Mouse (Mus musculus) v-Abl transformed pro-B cells (cell line): ENCODE data around the gene Nme7.

Experiments used
- in situ Hi-C, 2 experiments: fragments of 400-800 bp; cut with MboI; formaldehyde crosslinking; loops; one replicate each; pipeline ENCODE4 v1.15.1; 2025; ENCODE audit not compliant: unreplicated experiment in 2 of 2

Nme7 gene

DNA sequence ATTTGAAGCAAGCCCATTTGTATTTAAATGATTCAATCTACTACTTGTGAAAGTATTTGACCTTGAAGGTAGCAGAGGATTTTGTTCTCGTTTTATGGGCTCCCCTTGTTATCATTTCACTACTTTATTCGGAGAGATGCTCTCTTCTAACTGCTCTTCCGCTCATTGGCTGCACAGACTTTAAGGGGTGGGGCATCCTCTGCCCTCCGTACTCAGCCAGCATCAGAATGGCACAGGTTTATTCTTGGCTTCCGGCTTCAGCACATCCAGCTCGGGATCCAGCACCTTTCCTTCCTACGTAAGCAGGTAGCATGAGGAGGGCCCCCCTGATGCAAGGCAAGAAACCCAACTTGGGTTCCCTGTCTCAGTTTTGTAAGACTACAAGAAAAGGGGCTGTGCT, 69.1 kb downstream of the Nme7 start:
- in situ Hi-C loops = loop anchor here in 1 of 2 experiments (25.0 kb wide), 1 partner anchor 189 kb away; no protein-coding TSS in a partner anchor

DNA sequence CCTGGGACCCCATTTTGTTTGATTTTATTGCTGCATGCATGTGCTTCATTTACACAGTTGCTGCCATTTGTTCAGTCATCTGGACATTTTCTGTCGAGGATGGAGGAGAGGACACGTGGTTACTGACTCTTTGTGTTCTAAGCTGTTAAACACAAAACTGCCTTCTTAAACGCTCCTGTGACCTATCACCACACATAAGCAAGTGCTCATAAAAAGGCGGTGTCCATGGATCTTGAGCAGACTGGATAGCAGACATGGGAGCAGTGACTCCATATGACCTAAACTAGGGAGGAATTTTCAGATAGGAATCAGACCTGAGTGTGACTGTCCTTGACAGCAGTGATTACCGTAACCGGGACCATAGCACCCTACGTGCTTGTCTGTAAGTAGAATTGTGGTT, 70.1 kb downstream of the Nme7 start:
- in situ Hi-C loops = loop anchor here in 1 of 2 experiments (25.0 kb wide), 1 partner anchor 188 kb away; no protein-coding TSS in a partner anchor

DNA sequence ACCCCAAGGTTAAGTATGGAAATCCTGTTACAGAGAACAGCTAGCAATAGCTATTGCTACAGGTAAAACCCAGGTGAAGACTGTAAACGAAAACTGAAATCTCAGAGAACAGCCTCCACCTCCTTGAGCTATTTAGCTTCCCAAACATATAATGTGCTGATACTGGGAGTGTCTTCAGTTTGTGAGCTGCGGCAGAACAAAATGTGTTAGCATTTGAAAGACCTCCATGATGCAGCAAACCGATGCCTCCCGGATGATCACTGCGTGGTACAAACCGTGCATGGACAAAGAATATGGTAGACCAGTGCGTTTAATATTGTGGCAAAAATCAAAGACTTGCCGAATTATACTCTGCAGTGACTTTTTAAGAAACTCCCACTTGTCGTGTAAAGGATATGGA, 71.7 kb downstream of the Nme7 start:
- in situ Hi-C loops = no loop called here

DNA sequence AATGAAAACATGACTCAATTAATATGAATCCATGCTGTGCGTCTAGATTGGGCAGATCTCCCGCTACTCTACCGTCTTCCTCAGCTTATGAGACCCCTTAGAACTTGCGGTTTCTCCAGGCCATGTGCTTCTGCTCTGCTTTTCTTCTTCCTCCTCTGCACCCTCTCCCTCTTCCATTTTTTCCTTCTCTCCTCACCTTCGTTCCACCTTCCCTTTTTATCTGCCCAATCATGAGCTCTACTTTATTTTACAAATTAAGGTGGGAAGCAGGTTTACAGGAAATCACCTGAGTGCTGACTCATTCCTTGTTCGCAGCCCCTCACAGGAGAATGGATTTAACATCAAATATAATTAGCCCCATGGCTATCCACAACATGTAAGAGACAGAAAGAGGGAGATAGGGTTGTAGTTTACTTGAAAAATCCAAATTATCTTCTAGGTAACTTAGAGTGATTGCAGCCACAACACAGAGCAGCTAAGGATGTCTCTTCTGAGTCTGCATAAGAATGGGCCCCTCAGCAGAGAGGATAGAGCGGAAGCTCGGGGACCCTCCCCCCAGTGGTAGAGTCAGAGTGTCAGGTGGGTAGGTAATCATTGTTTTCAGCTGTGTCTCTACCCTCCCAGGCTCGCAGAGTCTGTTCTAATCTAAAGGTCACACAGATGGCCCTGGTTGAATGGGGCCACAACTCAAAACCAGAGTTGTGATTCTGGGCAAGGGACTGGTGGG, 73.0 kb downstream of the Nme7 start:
- in situ Hi-C loops = no loop called here

DNA sequence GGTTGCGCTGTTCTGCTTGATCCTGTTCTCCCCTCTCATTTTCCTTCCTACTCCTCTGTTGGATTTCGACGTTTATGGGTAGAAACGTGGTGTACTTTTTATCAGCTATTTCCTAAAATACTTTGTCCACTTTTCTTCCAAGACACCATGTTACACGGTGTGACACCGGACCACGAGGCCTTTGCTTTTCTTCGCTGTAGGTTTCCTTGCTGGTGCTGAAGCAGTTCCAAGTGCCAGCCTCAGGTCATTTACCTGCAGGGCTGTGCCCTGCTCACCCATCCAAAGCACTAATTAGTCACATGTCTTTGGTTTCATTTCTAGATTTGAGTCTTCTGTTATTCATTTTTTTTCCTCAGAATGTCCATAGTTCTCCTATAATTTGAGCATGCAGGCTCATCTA, 79.7 kb downstream of the Nme7 start:
- in situ Hi-C loops = no loop called here

DNA sequence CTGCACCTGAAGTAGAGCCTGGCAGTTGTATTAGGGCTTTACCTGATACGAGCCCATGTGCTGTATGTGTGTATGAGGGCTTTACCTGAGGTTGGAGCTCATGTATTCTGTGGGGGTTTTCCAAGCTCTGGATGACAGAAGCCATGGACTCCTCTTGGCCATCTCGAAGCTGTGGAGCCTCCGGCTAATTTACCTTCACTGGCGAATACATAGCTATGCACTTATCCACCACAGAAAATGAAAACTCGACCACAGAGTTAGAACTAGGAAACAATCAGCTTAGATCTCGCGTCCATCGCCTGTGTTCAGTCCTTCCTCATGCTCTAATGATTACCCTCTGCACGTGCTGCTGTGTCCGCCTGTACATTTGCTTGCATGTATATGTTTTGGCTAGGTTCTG, 80.4 kb downstream of the Nme7 start:
- in situ Hi-C loops = no loop called here

DNA sequence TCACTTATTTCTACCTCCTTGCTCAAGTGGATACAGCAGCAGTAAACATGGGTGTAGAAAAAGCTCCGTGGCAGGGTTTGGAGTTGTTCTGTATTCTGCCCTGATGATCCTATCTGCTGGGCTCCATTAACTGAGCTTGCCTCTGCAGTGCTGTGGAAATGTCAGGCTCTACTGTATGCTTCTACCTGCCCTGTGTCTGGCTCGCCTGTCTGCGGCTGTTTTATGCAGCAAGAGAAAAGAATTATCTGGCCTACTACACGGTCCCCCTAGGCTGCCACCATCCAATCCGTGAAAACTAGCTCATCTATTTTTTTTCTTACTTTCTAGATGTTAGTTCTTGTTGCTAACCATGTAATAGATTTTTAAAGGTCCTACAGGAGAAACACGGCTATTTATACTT, 81.1 kb downstream of the Nme7 start:
- in situ Hi-C loops = no loop called here

DNA sequence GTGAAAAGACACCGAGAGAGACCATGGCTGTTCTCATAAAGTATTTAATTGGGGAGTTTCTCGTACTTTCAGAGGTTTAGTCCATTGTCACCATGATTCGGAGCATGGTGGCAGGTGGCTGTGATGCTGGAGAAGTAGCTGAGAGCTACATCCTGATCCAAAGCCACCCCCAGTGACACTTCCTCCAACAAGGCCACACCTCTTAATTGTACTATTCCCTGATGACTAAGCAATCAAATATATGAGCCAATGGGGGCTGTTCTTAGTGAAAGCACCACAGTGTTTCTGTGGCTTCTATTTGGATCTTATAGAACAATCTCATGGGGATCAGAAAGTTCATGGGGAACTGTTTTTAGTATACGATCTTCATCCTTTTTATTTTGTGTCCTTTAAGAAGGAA, 85.8 kb downstream of the Nme7 start:
- in situ Hi-C loops = no loop called here

DNA sequence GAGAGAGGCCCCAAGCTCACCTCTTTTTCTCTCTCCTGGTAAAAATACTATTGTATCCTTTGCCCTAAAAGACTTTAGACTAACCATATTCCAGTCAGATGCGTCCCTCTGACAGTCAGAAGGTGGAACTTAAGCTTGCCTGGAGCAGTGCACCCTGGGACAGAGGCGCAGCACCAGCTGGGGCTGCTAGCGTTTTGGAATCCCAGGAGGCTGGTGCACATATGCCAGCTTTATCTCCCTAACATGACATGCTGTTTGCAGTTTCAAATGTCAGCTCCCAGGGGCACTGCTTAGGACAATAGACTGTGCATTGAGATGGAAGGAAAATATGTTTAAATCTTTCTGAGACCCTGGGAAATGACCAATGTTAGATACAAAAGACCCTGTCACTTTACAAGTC, 88.3 kb downstream of the Nme7 start:
- in situ Hi-C loops = no loop called here

DNA sequence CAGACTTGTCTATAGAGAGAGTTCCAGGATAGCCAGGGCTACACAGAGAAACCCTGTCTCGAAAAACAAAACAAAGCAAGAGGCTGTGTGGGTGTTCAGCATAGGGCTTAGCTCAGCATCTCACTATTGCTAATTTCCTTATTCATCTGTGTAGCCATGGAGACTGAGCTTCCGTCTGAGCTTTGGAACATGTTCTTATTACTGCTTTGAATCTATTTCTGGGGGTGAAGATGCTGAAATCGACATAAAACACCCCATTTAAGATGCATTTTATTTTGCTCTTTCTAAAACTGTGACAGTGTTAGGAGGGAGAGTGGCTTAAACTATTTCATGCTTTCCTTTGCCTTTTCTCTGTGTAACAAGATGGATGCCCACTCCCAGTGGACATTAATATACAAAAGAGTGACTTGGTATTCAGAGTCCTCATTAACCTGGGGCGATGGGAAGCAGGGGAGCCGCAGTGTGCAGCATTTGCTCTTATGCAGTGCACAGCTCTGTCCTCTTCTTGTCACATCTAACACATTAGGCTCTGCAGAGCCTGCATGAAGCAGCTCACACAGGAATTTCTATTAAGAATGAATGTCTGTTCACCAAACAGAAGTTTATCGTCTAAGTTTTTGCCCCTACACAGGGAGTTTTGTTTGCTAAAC, 91.3 kb downstream of the Nme7 start:
- in situ Hi-C loops = no loop called here

DNA sequence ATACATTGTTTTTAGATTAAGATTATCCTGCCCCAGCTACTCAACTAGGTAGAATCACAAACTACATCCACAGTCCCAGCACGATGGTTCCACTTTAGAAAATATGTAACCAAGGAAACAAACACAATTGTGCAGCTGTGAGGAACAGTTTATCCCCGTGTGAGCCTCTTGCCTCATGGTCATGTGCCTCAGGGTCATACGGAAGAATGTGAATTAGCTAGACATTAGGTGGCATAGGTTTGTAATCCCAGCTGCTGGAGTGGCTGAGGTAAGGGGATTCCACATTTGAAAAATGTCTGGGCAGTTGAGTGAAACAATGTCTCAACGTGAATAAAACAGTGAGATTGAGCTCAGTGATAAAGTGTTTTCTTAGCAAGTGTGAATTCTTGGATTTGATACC, 93.8 kb downstream of the Nme7 start:
- in situ Hi-C loops = no loop called here

DNA sequence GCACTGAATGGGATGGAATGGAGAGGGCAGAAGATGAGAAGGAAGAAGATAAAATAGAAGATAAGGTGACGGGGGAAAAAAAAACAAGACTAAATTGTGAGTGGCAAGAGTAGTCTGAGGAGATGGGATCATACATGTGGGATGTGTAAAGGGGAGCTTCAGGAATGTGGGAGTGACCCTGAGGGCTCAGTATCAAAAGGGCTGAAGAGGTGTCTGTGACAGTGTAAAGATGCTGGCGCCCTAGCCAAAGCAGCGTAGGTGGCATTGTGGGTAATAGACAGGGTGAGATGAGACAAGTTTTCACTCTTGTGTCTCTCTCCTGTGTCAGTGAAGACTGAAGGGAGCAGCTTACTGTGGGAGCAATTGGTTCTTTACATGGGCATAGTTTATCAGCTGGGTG, 95.7 kb downstream of the Nme7 start:
- in situ Hi-C loops = no loop called here

DNA sequence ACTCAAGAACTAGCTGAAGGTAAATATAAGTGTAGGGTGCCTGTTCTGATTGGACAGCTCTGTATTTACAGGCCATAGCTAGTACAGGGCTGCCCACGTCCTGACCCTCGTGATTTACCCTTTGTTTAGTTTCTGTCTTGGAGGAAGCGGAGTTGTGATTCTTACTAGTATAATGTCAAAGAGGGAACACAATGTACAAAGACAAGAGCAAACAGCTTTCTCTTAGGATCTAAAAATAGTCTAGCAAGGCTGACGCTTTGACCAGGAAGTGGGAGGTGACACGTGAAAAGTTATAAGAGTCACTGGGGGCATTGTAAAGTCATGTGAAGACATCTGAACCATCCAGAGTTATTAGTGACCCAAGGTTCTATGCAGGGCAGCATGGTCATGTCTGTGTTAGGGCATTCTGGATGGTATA, 101.5 kb downstream of the Nme7 start:
- in situ Hi-C loops = no loop called here

DNA sequence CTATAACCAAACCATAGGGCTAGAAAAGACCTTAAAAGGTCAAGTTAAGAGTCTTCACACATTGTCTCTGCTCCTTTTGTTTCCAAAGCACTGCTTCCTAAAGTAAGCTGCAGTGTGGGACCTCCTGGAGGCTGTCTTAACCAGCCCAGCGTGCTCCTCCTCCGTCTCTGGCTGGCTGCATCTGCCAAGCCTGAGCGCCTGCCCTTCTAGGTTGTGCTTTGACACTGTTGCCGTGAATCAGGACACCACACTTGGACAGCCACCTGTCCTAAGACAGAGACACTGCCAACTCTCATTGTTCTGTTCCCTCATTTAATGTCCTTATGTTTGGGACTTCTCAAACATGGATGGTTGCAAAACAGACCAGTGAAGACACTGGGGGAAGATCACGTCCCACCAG, 102.6 kb downstream of the Nme7 start:
- in situ Hi-C loops = no loop called here

DNA sequence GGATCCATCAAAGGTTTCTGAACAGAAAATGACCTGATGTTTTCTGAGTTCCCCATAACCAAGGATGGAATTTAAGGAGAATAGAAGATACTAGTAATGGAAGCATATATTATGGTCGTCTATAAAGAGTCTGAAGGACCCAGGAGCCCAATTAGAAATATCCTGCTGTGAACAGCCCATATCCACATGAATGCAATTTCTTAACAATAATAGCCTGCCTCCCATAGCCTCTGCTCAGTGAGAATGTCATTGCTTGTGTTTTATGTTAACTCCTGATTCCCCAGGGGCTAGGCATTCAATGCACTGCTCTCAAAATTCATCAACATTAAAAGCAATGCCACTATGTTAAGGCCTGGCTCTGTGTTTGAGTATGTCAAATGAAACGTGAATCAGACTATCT, 104.7 kb downstream of the Nme7 start:
- in situ Hi-C loops = no loop called here

DNA sequence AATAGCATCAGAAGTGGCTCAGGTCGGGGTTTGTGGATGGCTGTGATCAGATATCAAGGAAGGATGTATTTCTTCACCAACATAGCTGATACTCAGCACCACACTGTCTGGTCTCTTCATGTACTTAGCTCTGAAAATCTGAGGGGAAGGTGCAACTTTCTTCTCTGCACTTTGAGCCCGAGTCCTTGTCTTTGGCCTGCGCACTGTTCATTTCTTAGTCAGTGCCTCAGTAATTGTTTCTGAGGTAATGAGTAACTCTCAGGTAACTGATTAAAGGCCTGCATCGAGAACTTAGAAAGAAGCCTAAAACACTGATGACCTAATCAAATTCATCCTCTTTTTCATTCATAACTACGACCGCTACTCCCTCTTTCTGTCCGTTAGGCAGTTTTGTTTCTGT, 107.4 kb downstream of the Nme7 start:
- in situ Hi-C loops = no loop called here

DNA sequence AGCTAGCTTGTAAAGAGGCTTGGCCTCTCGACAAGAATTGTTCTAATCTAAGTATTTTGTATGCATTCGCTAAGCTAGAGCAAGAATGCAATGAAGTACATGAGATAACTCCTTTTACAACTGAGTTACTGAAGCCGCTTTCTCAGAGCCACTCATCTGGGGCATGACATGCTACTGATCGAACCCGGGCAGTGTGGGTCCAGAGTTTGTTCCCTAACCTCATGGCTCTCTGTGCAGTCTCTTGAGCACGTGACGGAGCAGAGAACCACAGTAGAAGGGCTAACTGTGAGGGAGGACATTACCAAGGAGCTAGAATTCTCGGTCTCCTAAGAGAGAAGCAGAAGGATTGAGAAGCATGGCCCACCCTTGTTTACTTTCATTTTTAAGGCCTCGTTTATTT, 109.0 kb downstream of the Nme7 start:
- in situ Hi-C loops = no loop called here

DNA sequence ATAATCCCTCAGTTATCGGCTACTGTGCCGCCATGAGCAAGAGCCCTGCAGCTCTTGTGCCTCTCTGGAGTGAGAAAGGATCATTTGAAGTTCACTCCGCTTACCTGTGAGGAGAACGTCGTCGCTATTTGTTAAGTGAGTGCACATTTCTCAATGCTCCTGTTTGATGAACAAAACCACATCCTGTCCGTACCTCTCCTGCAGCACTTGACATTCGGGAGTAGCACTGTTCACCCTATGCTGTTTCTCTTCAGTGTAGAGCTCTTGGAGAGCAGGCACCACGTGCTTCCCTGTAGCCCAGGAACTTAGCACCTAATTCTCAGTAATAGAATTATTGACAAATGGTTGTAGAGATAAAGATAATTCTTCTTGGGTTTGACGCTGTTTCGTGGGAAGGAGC, 109.7 kb downstream of the Nme7 start:
- in situ Hi-C loops = no loop called here

DNA sequence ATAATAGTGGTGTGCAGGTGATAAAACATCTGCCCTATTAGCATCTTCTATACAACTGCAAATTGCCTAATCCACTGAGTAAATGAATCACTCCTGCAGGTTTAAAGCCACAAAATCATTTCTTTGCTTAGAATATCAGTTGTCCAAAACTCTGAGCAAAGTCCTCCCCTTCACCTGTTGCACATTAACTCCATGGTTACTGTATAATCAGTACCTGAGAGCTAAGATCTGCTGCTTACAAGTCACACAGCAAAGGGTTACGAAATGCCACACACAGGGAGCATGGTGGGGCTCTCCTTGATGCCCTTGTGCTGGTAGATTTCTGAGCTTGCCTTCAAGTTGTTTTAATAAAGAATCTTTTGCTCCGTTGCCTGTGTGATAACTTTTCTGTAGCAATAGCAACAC, 111.4 kb downstream of the Nme7 start:
- in situ Hi-C loops = no loop called here

DNA sequence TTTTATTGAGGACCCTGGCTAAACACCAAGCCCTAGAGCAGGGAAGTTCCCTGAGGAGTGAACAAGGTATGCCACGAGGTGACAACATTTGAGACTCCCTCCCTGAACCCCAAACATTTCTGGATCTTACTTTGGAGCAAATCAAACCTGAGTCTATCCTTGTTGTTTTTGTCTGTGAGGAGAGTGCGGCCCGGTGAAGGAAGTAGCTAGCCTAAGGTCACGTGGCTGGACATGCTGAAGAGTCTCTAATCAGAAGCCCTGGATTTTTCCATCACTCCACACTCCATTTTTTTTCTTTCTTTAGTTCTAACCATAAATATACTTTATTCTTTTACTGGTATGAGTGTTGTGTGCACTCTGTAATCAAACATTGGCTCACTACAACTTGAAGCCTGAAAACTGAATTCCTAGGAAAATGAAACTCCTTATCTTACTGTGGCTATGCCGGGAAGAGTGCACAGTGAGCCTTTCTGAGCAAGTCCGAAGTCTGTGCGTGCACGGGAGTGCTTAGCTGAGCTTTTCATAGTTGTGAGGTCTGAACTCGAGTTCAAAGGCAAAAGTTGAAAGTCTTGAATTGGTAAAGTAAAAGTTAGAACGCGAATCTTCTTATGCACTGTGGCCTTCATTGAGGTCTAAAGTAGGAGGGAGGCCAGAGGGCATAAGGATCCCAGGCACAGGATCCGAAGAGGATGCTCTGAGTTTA, 112.9 kb downstream of the Nme7 start:
- in situ Hi-C loops = no loop called here

DNA sequence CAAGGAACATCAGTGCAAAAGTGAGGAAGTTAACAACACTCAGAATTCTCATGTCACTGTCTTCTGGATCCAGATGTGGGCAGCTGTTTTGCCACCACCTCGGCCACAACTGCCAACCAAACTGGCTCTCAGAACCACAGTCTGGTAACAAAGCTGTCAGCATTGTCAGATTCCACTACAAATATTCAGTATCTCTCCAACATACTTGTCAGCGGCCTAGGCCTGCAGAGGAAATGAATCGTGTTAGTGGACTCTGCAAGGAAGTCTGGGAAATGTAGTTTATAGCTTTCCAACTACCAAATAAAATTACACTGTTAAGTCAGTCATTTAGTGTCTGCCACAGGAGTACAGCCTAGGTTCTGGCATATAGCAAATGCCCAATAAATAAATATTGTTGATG, 113.7 kb downstream of the Nme7 start:
- in situ Hi-C loops = no loop called here

DNA sequence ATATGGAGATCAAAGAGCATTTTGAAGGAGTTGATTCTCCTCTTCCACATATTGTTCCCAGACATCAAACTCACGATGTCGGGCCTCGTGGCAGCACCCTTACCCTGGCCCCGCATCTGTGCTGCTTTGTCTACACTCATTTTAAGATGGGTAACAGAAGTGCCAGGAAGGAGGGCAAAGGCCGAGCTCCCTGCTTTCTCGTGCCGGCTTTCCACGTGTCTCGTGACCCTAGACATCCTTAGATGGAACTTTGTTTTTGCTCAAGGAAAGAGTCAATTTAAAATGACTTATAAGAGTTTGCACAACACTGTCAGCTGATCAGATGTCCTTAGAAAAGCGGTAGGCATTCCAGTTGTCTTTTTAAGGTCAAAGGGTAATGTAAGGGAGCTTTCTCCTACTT, 114.4 kb downstream of the Nme7 start:
- in situ Hi-C loops = no loop called here
